Mouse (Mus musculus) limb, embryonic 14.5 days (tissue): ENCODE data around the gene Irx3. TPM values are rescaled to one million over a fixed set of nuclear protein-coding genes. Genes with fewer than 3 reads are reported as not detected.

Experiments used
- ATAC-seq: fragments of 200-750 bp; cut with Nextera tagmentation; 2 replicates; pipeline ENCODE4 v1.8.0; 2017; ENCODE audit warnings: low read depth, moderate number of reproducible peaks, moderate TSS enrichment; ENCODE audit not compliant: low FRiP score
- DNase-seq: peaks from one replicate; pipeline ENCODE4 v3.0.0-alpha.2; 2015; ENCODE audit warnings: low spot score
- H3K27ac ChIP-seq: fragments of 300-500 bp; sonication (generic); replicated peaks from 2 replicates; pipeline ENCODE4 v1.5.1; 2014; ENCODE audit warnings: low read depth, mild to moderate bottlenecking, low read length, moderate library complexity, mixed read lengths
- H3K27me3 ChIP-seq: fragments of 300-500 bp; sonication (generic); 2 replicates; pipeline ENCODE4 v1.6.1; 2014; ENCODE audit warnings: low read length, mixed read lengths; ENCODE audit not compliant: control insufficient read depth, insufficient read depth
- H3K36me3 ChIP-seq: fragments of 300-500 bp; sonication (generic); 2 replicates; pipeline ENCODE4 v1.6.1; 2014; ENCODE audit warnings: mild to moderate bottlenecking, low read length, moderate library complexity, mixed read lengths; ENCODE audit not compliant: control insufficient read depth, insufficient read depth
- H3K4me1 ChIP-seq: fragments of 300-500 bp; sonication (generic); 2 replicates; pipeline ENCODE4 v1.6.1; 2014; ENCODE audit warnings: antibody characterized with exemption, low read length, mixed read lengths; ENCODE audit not compliant: control insufficient read depth, insufficient read depth
- H3K4me2 ChIP-seq: fragments of 300-500 bp; sonication (generic); replicated peaks from 2 replicates; pipeline ENCODE4 v1.6.1; 2014; ENCODE audit warnings: low read depth, mild to moderate bottlenecking, low read length, moderate library complexity; ENCODE audit not compliant: severe bottlenecking
- H3K4me3 ChIP-seq: fragments of 300-500 bp; sonication (generic); replicated peaks from 2 replicates; pipeline ENCODE4 v1.5.1; 2014; ENCODE audit warnings: low read length
- H3K9ac ChIP-seq: fragments of 300-500 bp; sonication (generic); 2 replicates; pipeline ENCODE4 v1.6.1; 2014; ENCODE audit warnings: mild to moderate bottlenecking, low read depth, low read length, moderate library complexity; ENCODE audit not compliant: severe bottlenecking
- H3K9me3 ChIP-seq: fragments of 300-500 bp; sonication (generic); 2 replicates; pipeline ENCODE4 v1.6.1; 2016; ENCODE audit warnings: low read length; ENCODE audit not compliant: control insufficient read depth
- POLR2A ChIP-seq: fragments of 200-500 bp; IDR thresholded peaks from 2 replicates; pipeline ENCODE4 v1.8.0; 2012; ENCODE audit warnings: inconsistent platforms, mild to moderate bottlenecking, moderate library complexity, borderline replicate concordance; ENCODE audit not compliant: insufficient read depth, insufficient read length; ENCODE audit errors: extremely low read depth
- WGBS: fragments of 180-500 bp; shearing (Covaris S2); extraction: QIAGEN DNeasy Blood & Tissue Kit; methylation state at CpG from one replicate; pipeline ENCODE4 v1.1.7; 2014; 5-methylcytosine and 5-hydroxymethylcytosine counted together
- polyA plus RNA-seq, 2 experiments: library from polyadenylated mRNA; depleted of rRNA in 1 of 2; stranded (reverse) in 1 of 2; unstranded in 1 of 2; fragments of >200 nt; fragmentation: Nextera tagmentation in 1 of 2; extraction: Ambion mirVana in 1 of 2; gene quantifications; 2 replicates each; pipeline versions ENCODE4 v1.2.1 to v1.2.3; 2012 to 2014

Gene Irx3
- polyA plus RNA-seq, 2 experiments = 15.3 to 28.2 TPM

- no peak for DNase-seq
- H3K9me3 ChIP-seq = no peaks in the 10 kb centered on the region
- H3K4me3 ChIP-seq = no peak overlapping the region
- no peak for ATAC-seq
- WGBS = 48% methylated on average over 9 of the region's 9 CpGs
- H3K27me3 ChIP-seq = peaks cover 37% of the 10 kb centered on the region
- no peak overlapping the region for H3K4me2 ChIP-seq
- TF ChIP-seq POLR2A = no peak
- no peaks in the 10 kb centered on the region for H3K4me1 ChIP-seq
- H3K36me3 ChIP-seq = no peaks in the 10 kb centered on the region
- no peak overlapping the region for H3K9ac ChIP-seq
- no peak overlapping the region for H3K27ac ChIP-seq
Observed at GRCm38 (mm10) chr8:91836685-91837084, 34.8 kb upstream of the Irx3 start.

- no peaks in the 10 kb centered on the region for H3K4me1 ChIP-seq
- H3K4me3 ChIP-seq = no peak overlapping the region
- no peak overlapping the region for H3K27ac ChIP-seq
- H3K36me3 ChIP-seq = no peaks in the 10 kb centered on the region
- WGBS = 31% methylated on average over 14 of the region's 14 CpGs
- DNase-seq (no peak), ATAC-seq (no peak)
- TF ChIP-seq POLR2A = no peak
- no peak overlapping the region for H3K9ac ChIP-seq
- H3K27me3 ChIP-seq = peaks cover 44% of the 10 kb centered on the region
- no peaks in the 10 kb centered on the region for H3K9me3 ChIP-seq
- H3K4me2 ChIP-seq = no peak overlapping the region
Observed at GRCm38 (mm10) chr8:91827661-91828060, 25.8 kb upstream of the Irx3 start.

GRCm38 (mm10) chr8:91827192-91827591, 25.3 kb upstream of the Irx3 start:
- no peak for TF ChIP-seq POLR2A
- H3K27me3 ChIP-seq = peaks cover 40% of the 10 kb centered on the region
- no peak overlapping the region for H3K9ac ChIP-seq
- 41% methylated on average over 9 of the region's 9 CpGs for WGBS
- no peaks in the 10 kb centered on the region for H3K4me1 ChIP-seq
- ATAC-seq (no peak), DNase-seq (no peak)
- no peaks in the 10 kb centered on the region for H3K9me3 ChIP-seq
- no peak overlapping the region for H3K4me2 ChIP-seq
- H3K4me3 ChIP-seq = no peak overlapping the region
- no peaks in the 10 kb centered on the region for H3K36me3 ChIP-seq
- no peak overlapping the region for H3K27ac ChIP-seq

- ATAC-seq (no peak), DNase-seq (no peak)
- no peak overlapping the region for H3K27ac ChIP-seq
- no peak for TF ChIP-seq POLR2A
- WGBS = 75% methylated on average over 11 of the region's 11 CpGs
- H3K4me3 ChIP-seq = no peak overlapping the region
- no peak overlapping the region for H3K4me2 ChIP-seq
- H3K36me3 ChIP-seq = no peaks in the 10 kb centered on the region
- no peaks in the 10 kb centered on the region for H3K9me3 ChIP-seq
- H3K9ac ChIP-seq = no peak overlapping the region
- H3K27me3 ChIP-seq = peaks cover 38% of the 10 kb centered on the region
- no peaks in the 10 kb centered on the region for H3K4me1 ChIP-seq
Observed at GRCm38 (mm10) chr8:91823357-91823756, 21.5 kb upstream of the Irx3 start.

GRCm38 (mm10) chr8:91822746-91823145, 20.9 kb upstream of the Irx3 start:
- Histone ChIP-seq H3K27me3 (peaks cover 37% of the 10 kb centered on the region), H3K36me3 (no peaks in the 10 kb centered on the region), H3K9ac (no peak overlapping the region), H3K4me1 (no peaks in the 10 kb centered on the region), H3K27ac (no peak overlapping the region), H3K4me2 (no peak overlapping the region), H3K9me3 (no peaks in the 10 kb centered on the region), H3K4me3 (no peak overlapping the region)
- WGBS = 13% methylated on average over 4 of the region's 4 CpGs
- no peak for TF ChIP-seq POLR2A
- DNase-seq = no peak
- ATAC-seq = no peak

- Histone ChIP-seq H3K9me3 (no peaks in the 10 kb centered on the region), H3K36me3 (no peaks in the 10 kb centered on the region), H3K27me3 (peaks cover 39% of the 10 kb centered on the region), H3K9ac (no peak overlapping the region), H3K4me2 (no peak overlapping the region), H3K4me1 (no peaks in the 10 kb centered on the region), H3K27ac (no peak overlapping the region), H3K4me3 (no peak overlapping the region)
- no peak for ATAC-seq
- 40% methylated on average over 4 of the region's 4 CpGs for WGBS
- no peak for DNase-seq
- TF ChIP-seq POLR2A = no peak
Observed at GRCm38 (mm10) chr8:91821976-91822375, 20.1 kb upstream of the Irx3 start.
